Mouse (Mus musculus): ENCODE measurements around the gene Pde6g.

DNA sequence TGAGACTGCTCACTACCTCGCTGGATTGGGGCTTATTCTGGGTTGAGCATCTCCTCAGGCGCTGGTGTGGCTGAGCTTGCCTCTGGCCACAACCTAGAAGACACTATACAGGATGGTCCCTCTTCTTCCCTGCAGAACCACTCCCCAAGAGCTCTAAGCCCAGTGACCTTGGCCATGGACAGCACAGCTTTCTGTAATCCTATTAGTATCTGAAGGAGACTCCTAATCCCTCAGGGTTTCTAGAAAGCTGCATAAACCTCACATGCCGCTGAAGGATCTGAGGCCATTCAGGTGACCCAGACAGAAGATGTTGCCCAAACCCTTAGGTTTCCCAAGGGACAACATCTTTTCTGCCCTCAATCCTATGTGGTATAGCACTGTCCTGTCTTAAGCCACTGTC lies 1.1 kb downstream of the Pde6g start:
- TF ChIP-seq POLR2A (IDR thresholded peaks at IDR 0.05; ENCODE audit: insufficient read depth, low read depth, low read length) = no peak
- no peak for TF ChIP-seq CTCF (IDR thresholded peaks at IDR 0.05)
- TF ChIP-seq EP300 (IDR thresholded peaks at IDR 0.05; ENCODE audit: insufficient read depth, low read depth, low read length) = no peak
